Mouse (Mus musculus) midbrain, embryonic 15.5 days (tissue): ENCODE measurements around the gene Fcgbp. TPM values are rescaled to one million over a fixed set of nuclear protein-coding genes. Genes with fewer than 3 reads are reported as not detected.
"Not testable (repeated sequence)": the region's sequence is repeated elsewhere in the genome, so short reads cannot be mapped to it uniquely, and the experiment has no call there.

Experiments used
- ATAC-seq: fragments of 200-750 bp; cut with Nextera tagmentation; replicated peaks from 2 replicates; pipeline ENCODE4 v1.8.0; 2017; ENCODE audit warnings: moderate TSS enrichment
- H3K27ac ChIP-seq: fragments of 300-500 bp; sonication (generic); 2 replicates; pipeline ENCODE4 v1.5.1; 2015; ENCODE audit warnings: mild to moderate bottlenecking, inconsistent platforms
- H3K27me3 ChIP-seq: fragments of 300-500 bp; sonication (generic); replicated peaks from 2 replicates; pipeline ENCODE4 v1.6.1; 2015; ENCODE audit warnings: inconsistent platforms
- H3K36me3 ChIP-seq: fragments of 300-500 bp; sonication (generic); replicated peaks from 2 replicates; pipeline ENCODE4 v1.6.1; 2015; ENCODE audit warnings: inconsistent platforms
- H3K4me1 ChIP-seq: fragments of 300-500 bp; sonication (generic); 2 replicates; pipeline ENCODE4 v1.6.1; 2015; ENCODE audit warnings: inconsistent platforms
- H3K4me2 ChIP-seq: fragments of 300-500 bp; sonication (generic); 2 replicates; pipeline ENCODE4 v1.6.1; 2015; ENCODE audit warnings: inconsistent platforms, mild to moderate bottlenecking, moderate library complexity
- H3K4me3 ChIP-seq: fragments of 300-500 bp; sonication (generic); 2 replicates; pipeline ENCODE4 v1.5.1; 2015; ENCODE audit warnings: mild to moderate bottlenecking, inconsistent platforms
- H3K9ac ChIP-seq: fragments of 300-500 bp; sonication (generic); 2 replicates; pipeline ENCODE4 v1.6.1; 2015; ENCODE audit warnings: mild to moderate bottlenecking, inconsistent platforms
- H3K9me3 ChIP-seq: fragments of 300-500 bp; sonication (generic); 2 replicates; pipeline ENCODE4 v1.6.1; 2016; ENCODE audit warnings: inconsistent platforms
- WGBS: fragments of 180-500 bp; shearing (Covaris S2); methylation state at CpG from one replicate; pipeline ENCODE4 v1.1.7; 2015; ENCODE audit warnings: mixed read lengths; 5-methylcytosine and 5-hydroxymethylcytosine counted together
- polyA plus RNA-seq: library from polyadenylated mRNA; unstranded; fragments of >200 nt; fragmentation: Nextera tagmentation; extraction: Ambion mirVana; gene quantifications from 2 replicates; pipeline ENCODE4 v1.2.1, GENCODE M21; 2015

Fcgbp gene
- polyA plus RNA-seq, 1 experiment from 2014 or later, result 0.66 TPM

DNA sequence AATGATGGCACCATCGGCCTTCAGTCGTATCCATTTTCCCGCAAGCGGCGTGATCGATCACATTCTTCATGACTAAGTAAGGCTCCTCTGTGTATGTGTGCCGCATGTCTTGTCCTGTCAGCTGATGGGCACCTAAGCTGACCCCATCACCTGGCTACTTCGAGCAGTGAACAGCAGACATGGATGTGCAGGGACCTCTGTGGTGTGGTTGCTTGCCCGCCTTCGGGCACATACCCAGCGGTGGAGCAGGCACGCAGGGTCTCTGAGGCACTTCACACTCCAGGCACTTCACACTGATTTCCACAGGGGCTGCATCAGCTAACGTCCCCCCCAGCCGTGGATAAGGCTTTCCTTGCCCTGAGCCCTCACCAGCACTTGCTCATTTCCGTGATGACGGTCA is 28.1 kb downstream of the Fcgbp start:
- H3K27me3 ChIP-seq, result no peaks in the 10 kb centered on the region
- H3K27ac ChIP-seq, result no peak overlapping the region
- no peak for ATAC-seq
- H3K9me3 ChIP-seq, result no peaks in the 10 kb centered on the region
- H3K4me2 ChIP-seq, result no peak overlapping the region
- no peaks in the 10 kb centered on the region for H3K36me3 ChIP-seq
- WGBS, result 95% methylated on average over 16 of the region's 16 CpGs
- no peak overlapping the region for H3K4me3 ChIP-seq
- no peaks in the 10 kb centered on the region for H3K4me1 ChIP-seq
- no peak overlapping the region for H3K9ac ChIP-seq

DNA sequence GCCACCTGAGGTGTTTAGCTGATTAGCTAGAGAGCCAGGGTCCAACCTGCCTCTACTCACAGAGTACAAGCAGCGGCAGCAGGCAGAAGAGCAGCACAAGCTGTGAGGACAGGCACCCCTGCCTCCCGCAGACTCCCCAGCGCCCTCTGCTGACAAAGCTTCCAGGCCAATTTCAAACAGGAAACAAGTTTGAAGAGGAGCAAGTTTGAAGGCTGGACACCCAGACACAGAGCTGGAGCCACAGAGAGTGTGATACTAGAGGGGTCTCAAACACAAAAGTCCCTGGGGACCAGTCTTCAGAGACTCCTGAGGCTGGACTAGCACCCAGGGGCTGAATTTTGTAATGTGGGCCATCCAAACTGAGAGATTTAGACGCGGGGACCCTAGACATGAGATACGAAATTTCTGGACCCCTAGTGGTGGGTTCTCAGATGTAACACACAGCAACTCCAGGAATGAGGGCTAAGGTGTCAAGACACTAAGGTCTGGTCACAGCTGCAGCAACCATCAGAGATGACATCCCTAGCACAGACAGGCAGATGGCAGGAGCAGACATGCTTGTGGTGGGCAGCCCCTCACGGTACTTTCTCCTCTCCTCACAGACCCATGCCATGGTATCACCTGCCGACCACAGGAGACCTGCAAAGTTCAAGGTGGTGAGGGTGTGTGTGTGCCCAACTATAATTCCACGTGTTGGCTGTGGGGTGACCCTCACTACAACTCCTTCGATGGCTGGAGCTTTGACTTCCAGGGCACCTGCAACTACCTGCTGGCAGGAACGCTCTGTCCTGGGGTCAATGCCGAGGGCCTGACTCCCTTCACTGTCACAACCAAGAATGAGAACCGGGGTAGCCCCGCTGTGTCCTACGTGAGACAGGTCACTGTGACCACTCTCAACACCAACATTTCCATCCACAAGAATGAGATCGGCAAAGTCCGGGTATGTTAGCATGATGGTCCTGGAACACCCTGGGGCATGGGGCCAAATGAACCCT is 29.9 kb downstream of the Fcgbp start:
- 64% methylated on average over 17 of the region's 17 CpGs for WGBS
- H3K9me3 ChIP-seq, result no peaks in the 10 kb centered on the region
- no peak overlapping the region for H3K27ac ChIP-seq
- no peak overlapping the region for H3K9ac ChIP-seq
- H3K36me3 ChIP-seq, result no peaks in the 10 kb centered on the region
- H3K27me3 ChIP-seq, result 0 out of 2 replicates have a peak, but pooled peaks cover 2% of the 10 kb centered on the region
- H3K4me3 ChIP-seq, result no peak overlapping the region
- no peak overlapping the region for H3K4me2 ChIP-seq
- H3K4me1 ChIP-seq, result 0 out of 2 replicates have a peak, but pooled peaks cover 3% of the 10 kb centered on the region
- ATAC-seq, result no peak

DNA sequence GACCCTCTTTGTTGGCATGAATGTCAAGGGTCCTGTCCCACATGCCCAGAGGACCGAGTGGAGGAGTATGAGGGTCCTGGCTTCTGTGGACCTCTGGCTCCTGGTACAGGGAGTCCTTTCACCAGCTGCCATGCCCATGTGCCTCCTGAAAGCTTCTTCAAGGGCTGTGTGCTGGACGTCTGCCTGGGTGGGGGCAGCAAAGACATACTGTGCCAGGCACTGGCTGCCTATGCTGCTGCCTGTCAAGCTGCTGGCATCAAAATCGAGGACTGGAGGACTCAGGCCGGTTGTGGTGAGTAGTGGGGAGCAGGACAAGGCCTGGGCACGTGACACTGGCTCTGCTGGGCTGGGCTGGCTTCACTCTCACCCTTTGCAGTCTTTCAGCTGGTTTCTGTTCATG is 31.9 kb downstream of the Fcgbp start:
- ATAC-seq, H3K9ac ChIP-seq, H3K36me3 ChIP-seq, H3K27ac ChIP-seq, H3K4me2 ChIP-seq, H3K27me3 ChIP-seq, H3K4me3 ChIP-seq, H3K9me3 ChIP-seq, H3K4me1 ChIP-seq: not testable (repeated sequence)
- 49% methylated on average over 5 of the region's 5 CpGs for WGBS

DNA sequence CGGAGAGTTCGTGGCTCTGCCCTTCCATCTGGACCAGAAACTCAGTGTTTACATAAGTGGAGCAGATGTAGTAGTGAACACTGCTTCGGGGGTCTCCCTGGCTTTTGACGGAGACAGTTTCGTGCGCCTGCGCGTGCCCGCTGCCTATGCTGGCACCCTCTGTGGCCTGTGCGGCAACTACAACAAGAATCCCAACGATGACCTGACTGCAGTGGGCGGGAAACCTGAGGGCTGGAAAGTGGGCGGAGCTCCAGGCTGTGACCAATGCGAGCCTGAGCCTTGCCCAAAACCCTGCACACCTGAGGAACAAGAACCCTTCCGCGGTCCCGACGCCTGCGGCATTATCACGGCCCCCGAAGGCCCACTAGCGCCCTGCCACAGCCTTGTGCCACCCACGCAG is 33.6 kb downstream of the Fcgbp start:
- ATAC-seq, result peak; percentile 67; the same call in 1 of the 2 replicates
- Histone ChIP-seq H3K4me1 (0 out of 2 replicates have a peak, but pooled peaks cover 3% of the 10 kb centered on the region), H3K9ac (peak overlapping the region; percentile 22; the same call in 1 of the 2 replicates), H3K36me3 (no peaks in the 10 kb centered on the region), H3K9me3 (no peaks in the 10 kb centered on the region), H3K4me2 (peak overlapping the region; percentile 56), H3K27ac (no peak overlapping the region), H3K4me3 (peak overlapping the region; percentile 27), H3K27me3 (0 out of 2 replicates have a peak, but pooled peaks cover 2% of the 10 kb centered on the region)
- WGBS, result 9% methylated on average over 23 of the region's 23 CpGs

DNA sequence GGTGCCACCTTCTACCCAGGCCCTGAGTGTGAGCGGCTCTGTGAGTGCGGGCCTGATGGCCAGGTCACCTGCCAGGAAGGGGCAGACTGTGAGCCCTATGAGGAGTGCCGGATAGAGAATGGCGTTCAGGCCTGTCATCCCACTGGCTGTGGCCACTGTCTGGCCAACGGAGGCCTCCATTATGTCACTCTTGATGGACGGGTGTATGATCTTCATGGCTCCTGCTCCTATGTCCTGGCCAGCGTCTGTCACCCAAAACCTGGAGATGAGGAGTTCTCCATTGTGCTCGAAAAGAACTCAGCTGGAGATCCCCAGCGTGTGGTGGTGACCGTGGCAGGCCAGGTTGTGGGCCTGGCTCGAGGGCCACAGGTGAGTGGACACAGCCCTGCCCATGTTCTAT is 35.2 kb downstream of the Fcgbp start:
- H3K4me1 ChIP-seq, result 0 out of 2 replicates have a peak, but pooled peaks cover 3% of the 10 kb centered on the region
- no peak for ATAC-seq
- 93% methylated on average over 11 of the region's 11 CpGs for WGBS

DNA sequence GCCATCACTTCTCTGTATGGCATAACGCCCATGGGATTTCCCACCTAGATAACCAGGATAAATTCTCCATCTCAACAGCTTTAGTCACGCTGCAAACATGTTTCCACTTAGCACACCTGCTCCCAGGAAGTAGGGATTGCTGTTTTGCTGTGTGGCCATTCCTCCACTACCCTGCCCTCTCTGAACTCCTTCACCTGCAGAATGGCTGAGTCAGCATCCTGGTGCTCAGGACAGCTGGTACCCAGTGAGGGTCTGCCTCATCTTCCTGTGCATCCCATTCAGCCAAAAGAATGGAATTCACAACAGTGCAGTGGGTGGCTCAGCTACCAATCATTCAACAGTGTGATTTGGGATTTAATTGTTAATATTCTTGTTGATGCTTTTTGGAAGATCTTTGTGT is 43.6 kb downstream of the Fcgbp start:
- Histone ChIP-seq H3K4me1 (no peaks in the 10 kb centered on the region), H3K36me3 (no peaks in the 10 kb centered on the region), H3K9ac (no peak overlapping the region), H3K9me3 (no peaks in the 10 kb centered on the region), H3K27ac (no peak overlapping the region), H3K27me3 (no peaks in the 10 kb centered on the region), H3K4me3 (no peak overlapping the region), H3K4me2 (no peak overlapping the region)
- WGBS, result 79% methylated on average over 2 of the region's 2 CpGs
- ATAC-seq, result no peak

More for the DNA sequence above, 35.2 kb downstream of the Fcgbp start:
- Histone ChIP-seq H3K27ac (no peak overlapping the region), H3K4me2 (no peak overlapping the region), H3K9me3 (no peaks in the 10 kb centered on the region), H3K36me3 (no peaks in the 10 kb centered on the region), H3K27me3 (0 out of 2 replicates have a peak, but pooled peaks cover 2% of the 10 kb centered on the region), H3K9ac (no peak overlapping the region), H3K4me3 (no peak overlapping the region)

DNA sequence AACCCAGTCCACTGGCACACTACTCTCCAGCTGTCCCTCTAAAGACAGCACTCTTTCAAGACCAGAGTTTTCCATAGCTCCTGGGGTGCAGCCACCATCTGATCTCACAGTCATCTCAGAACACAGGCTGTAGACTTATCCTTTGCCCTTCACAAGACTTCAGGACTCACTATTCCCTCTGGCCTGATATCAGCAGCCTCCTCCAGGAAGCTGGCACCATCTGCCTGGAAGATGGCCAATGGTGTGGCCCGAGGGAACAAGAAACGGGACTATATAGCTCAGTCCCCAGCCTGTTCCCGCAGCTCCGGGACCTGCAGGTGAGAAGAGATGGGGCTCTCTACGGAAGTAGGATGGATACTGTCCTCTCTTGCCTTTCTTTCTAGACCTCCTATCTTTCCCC is 58.1 kb downstream of the Fcgbp start, which contains the start of gene 9530053A07Rik:
Gene 9530053A07Rik (plus strand): TSS at position 301 of the 400 bp plus-strand sequence.
- Histone ChIP-seq H3K27ac (no peak within 1 kb of the TSS), H3K36me3 (no peaks in the 10 kb centered on the region), H3K4me3 (no peak within 1 kb of the TSS), H3K4me1 (no peaks in the 10 kb centered on the region), H3K4me2 (no peak within 1 kb of the TSS), H3K9ac (no peak within 1 kb of the TSS), H3K9me3 (no peaks in the 10 kb centered on the region), H3K27me3 (no peaks in the 10 kb centered on the region; the same call in 1 of the 2 replicates)
- no peak for ATAC-seq
- 86% methylated on average over 5 of the region's 5 CpGs for WGBS

DNA sequence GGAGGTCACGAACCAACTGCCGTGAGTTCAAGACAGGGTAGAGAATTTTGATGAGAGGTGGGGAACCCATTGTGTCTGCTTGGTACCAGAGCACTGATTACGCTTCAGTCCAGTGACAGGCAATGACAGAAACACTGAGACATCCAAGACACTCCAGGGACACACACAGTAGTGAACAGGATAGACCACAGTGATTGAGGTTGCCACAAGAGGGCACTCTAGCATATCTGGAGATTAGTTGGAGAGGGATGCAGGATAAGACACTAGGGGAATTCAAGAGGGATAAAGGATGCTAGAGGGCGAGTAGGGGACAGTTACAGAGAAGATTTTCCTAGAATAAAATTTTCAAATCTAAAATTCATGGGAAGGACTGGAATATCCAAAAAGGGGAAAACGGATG is 66.6 kb downstream of the Fcgbp start:
- Histone ChIP-seq H3K9me3 (no peaks in the 10 kb centered on the region), H3K4me3 (no peak overlapping the region), H3K9ac (no peak overlapping the region), H3K27ac (no peak overlapping the region), H3K4me1 (no peaks in the 10 kb centered on the region), H3K4me2 (no peak overlapping the region), H3K27me3 (no peaks in the 10 kb centered on the region), H3K36me3 (no peaks in the 10 kb centered on the region)
- no peak for ATAC-seq
- WGBS, result 50% methylated on average over 5 of the region's 5 CpGs

DNA sequence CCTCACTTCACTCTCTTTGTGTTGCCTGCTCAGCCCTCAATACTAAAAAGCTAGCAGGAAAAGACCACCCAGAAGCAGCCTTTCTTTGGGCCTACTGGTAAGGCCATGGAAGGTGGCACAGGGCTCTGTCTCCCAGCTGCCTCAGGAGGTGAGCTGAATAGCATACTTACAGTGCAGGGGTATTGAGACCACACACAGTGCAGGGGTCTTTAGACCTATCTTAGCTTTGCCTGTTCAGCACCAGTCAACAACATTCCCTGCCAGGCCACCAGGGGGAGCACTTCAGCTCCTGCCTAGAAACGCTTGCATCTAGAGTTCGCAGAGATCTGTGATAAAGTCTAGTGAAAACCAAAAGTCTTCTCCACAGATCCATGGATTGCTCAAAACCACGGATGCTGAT is 77.2 kb downstream of the Fcgbp start:
- 21% methylated on average over 3 of the region's 3 CpGs for WGBS
- H3K9me3 ChIP-seq, result no peaks in the 10 kb centered on the region
- ATAC-seq, result no peak
- no peak overlapping the region for H3K27ac ChIP-seq
- no peak overlapping the region for H3K9ac ChIP-seq
- H3K36me3 ChIP-seq, result no peaks in the 10 kb centered on the region
- H3K27me3 ChIP-seq, result peaks cover 3% of the 10 kb centered on the region; the same call in 1 of the 2 replicates
- no peak overlapping the region for H3K4me2 ChIP-seq
- H3K4me3 ChIP-seq, result no peak overlapping the region
- H3K4me1 ChIP-seq, result no peaks in the 10 kb centered on the region

DNA sequence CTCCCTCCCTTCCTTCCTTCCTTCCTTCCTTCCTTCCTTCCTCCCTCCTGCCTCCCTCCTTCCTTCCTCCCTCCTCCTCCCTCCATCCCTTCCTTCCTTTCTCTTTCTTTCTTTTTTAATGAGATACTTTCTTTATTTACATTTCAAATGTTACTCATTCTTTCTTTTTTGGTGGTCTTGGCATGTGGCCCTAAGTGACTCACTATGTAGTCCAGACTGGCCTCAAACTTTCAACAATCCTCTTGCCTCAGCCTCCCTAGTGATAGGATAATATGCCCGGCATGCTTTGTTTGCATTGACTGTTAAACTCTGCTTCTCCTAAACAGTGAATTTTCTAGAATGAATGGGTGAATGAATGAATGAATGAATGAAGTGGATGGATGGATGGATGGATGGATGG is 78.8 kb downstream of the Fcgbp start:
- H3K4me1 ChIP-seq, result no peaks in the 10 kb centered on the region
- ATAC-seq, result no peak
- peaks cover 3% of the 10 kb centered on the region; the same call in 1 of the 2 replicates for H3K27me3 ChIP-seq
- H3K4me3 ChIP-seq, result no peak overlapping the region
- no peaks in the 10 kb centered on the region for H3K36me3 ChIP-seq
- no peak overlapping the region for H3K4me2 ChIP-seq
- H3K9me3 ChIP-seq, result no peaks in the 10 kb centered on the region
- no peak overlapping the region for H3K27ac ChIP-seq
- no peak overlapping the region for H3K9ac ChIP-seq
- 96% methylated on average over 1 of the region's 1 CpGs for WGBS

DNA sequence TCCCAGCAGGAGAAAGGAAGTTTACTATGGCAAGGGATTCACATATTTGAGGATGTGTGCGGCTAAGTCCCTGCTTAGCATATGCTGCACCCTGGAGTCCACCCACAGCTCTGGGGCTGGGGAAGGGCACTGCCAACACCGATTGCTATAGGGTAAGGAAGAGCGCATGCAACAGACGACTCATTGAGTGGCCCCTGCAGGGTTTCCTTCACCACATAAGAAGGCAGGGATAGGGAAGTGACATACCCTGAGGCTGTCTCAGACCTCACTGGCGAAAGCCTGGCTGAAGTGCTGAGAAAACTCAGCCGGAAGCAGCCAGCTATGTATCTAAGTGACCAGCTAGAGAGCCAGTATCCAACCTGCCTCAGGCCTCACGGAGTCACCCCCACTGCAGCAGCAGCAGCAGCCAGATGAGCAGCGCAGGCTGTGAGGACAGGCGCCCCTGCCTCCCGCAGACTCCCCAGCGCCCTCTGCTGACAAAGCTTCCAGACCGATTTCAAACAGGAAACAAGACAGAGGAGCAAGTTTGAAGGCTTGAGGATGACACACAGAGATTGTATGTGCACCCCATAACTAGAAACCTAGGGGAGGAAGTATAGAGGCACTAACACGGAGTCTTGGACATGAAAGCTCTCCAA is 80.7 kb downstream of the Fcgbp start:
- ATAC-seq, result no peak
- Histone ChIP-seq H3K27ac (no peak overlapping the region), H3K27me3 (peaks cover 3% of the 10 kb centered on the region; the same call in 1 of the 2 replicates), H3K9me3 (no peaks in the 10 kb centered on the region), H3K4me2 (no peak overlapping the region), H3K4me3 (no peak overlapping the region), H3K36me3 (no peaks in the 10 kb centered on the region), H3K4me1 (no peaks in the 10 kb centered on the region), H3K9ac (no peak overlapping the region)
- 18% methylated on average over 13 of the region's 13 CpGs for WGBS

DNA sequence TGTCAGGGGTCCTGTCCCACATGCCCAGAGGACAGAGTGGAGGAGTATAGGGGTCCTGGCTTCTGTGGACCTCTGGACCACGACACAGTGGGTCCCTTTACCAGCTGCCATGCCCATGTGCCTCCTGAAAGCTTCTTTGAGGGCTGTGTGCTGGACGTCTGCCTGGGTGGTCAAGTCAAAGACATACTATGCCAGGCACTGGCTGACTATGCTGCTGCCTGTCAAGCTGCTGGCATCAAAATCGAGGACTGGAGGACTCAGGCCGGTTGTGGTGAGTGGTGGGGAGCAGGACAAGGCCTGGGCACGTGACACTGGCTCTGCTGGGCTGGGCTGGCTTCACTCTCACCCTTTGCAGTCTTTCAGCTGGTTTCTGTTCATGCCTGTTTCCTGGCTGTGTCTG is 82.6 kb downstream of the Fcgbp start:
- H3K9ac ChIP-seq, ATAC-seq, H3K27ac ChIP-seq, H3K4me1 ChIP-seq, H3K27me3 ChIP-seq, H3K4me2 ChIP-seq, H3K4me3 ChIP-seq, H3K36me3 ChIP-seq, H3K9me3 ChIP-seq: not testable (repeated sequence)
- 41% methylated on average over 5 of the region's 5 CpGs for WGBS
